Mouse (Mus musculus) intestine, embryonic 15.5 days (tissue): Measurements from ENCODE around the gene Top2b. TPM values are rescaled to one million over a fixed set of nuclear protein-coding genes. Genes with fewer than 3 reads are reported as not detected.

ENCODE experiments used
- ATAC-seq: fragments of 200-750 bp; cut with Nextera tagmentation; 2 replicates; pipeline ENCODE4 v1.8.0; 2017; ENCODE audit warnings: moderate TSS enrichment, moderate library complexity
- H3K27ac ChIP-seq: fragments of 300-500 bp; sonication (generic); 2 replicates; pipeline ENCODE4 v1.5.1; 2015; ENCODE audit warnings: mild to moderate bottlenecking, inconsistent platforms
- H3K27me3 ChIP-seq: fragments of 300-500 bp; sonication (generic); replicated peaks from 2 replicates; pipeline ENCODE4 v1.6.1; 2015; ENCODE audit warnings: inconsistent platforms
- H3K36me3 ChIP-seq: fragments of 300-500 bp; sonication (generic); 2 replicates; pipeline ENCODE4 v1.6.1; 2015; ENCODE audit warnings: inconsistent platforms
- H3K4me1 ChIP-seq: fragments of 300-500 bp; sonication (generic); replicated peaks from 2 replicates; pipeline ENCODE4 v1.6.1; 2015; ENCODE audit warnings: inconsistent platforms
- H3K4me2 ChIP-seq: fragments of 300-500 bp; sonication (generic); replicated peaks from 2 replicates; pipeline ENCODE4 v1.6.1; 2015; ENCODE audit warnings: mild to moderate bottlenecking, inconsistent platforms
- H3K4me3 ChIP-seq: fragments of 300-500 bp; sonication (generic); replicated peaks from 2 replicates; pipeline ENCODE4 v1.5.1; 2015; ENCODE audit warnings: inconsistent platforms
- H3K9ac ChIP-seq: fragments of 300-500 bp; sonication (generic); 2 replicates; pipeline ENCODE4 v1.6.1; 2015; ENCODE audit warnings: inconsistent platforms
- H3K9me3 ChIP-seq: fragments of 300-500 bp; sonication (generic); 2 replicates; pipeline ENCODE4 v1.6.1; 2016; ENCODE audit warnings: inconsistent platforms
- WGBS: fragments of 180-500 bp; shearing (Covaris S2); methylation state at CpG from one replicate; pipeline ENCODE4 v1.1.7; 2015; 5-methylcytosine and 5-hydroxymethylcytosine counted together
- polyA plus RNA-seq: library from polyadenylated mRNA; unstranded; fragments of >200 nt; fragmentation: Nextera tagmentation; extraction: Ambion mirVana; gene quantifications from 2 replicates; pipeline ENCODE4 v1.2.1, GENCODE M21; 2015

Gene Top2b
- polyA plus RNA-seq, 1 experiment from 2014 or later, result 43.3 TPM

GRCm38 (mm10) chr14:16483656-16484380 is 118.8 kb downstream of the Top2b start:
- 67% methylated on average over 8 of the region's 8 CpGs for WGBS
- no peak overlapping the region for H3K9ac ChIP-seq
- no peak for ATAC-seq
- H3K4me2 ChIP-seq, result no peak overlapping the region
- H3K4me3 ChIP-seq, result no peak overlapping the region
- H3K9me3 ChIP-seq, result no peaks in the 10 kb centered on the region
- no peak overlapping the region for H3K27ac ChIP-seq
- H3K4me1 ChIP-seq, result no peaks in the 10 kb centered on the region
- H3K36me3 ChIP-seq, result no peaks in the 10 kb centered on the region
- H3K27me3 ChIP-seq, result no peaks in the 10 kb centered on the region

Other genes starting within 250 kb of the Top2b start
- 34.1 and 36.7 TPM in 2 replicates for gene Ngly1, start 115.9 kb upstream of the Top2b start, polyA plus RNA-seq
- gene Oxsm, start 115.4 kb upstream of the Top2b start, polyA plus RNA-seq, result 3.7 TPM in 2 replicates